Mouse (Mus musculus): ENCODE results near the gene Adcy7.

DNA sequence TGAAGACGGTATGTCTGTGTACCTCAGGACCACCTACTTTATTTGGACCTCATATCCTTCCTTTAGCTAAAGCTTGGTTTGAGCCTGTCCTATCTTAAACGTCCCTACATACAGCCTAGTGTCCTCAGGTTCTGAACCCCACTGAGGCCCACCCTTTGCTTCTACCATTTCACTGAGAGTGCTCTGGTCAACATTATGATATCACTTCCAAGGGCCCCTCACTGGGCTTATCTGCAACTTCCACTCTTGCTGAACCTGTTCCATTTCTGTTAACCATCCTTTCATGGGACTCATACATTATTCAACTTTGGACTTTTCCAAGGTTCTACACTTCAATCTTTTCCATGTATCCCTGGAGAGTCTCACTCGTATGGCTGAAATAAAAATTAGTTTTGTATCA lies 62.8 kb downstream of the Adcy7 start:
- TF ChIP-seq CTCF (IDR thresholded peaks at IDR 0.05; ENCODE audit: low read depth, low read length) (no peak), POLR2A (IDR thresholded peaks at IDR 0.05; ENCODE audit: extremely low read depth, insufficient read depth, low read length) (no peak)
